Mouse (Mus musculus) heart, embryonic 14.5 days (tissue): ENCODE measurements at regions not wholly inside any gene's neighbourhood (a gene's known extent, or its start where the extent isn't known, plus 50 kb on each side); places are given as distances from the start of the nearest gene placed in this dataset.

Experiments
- ATAC-seq: fragments of 200-750 bp; cut with Nextera tagmentation; 2 replicates; pipeline ENCODE4 v1.8.0; 2017; ENCODE audit warnings: low read depth, moderate TSS enrichment; ENCODE audit not compliant: insufficient number of reproducible peaks, insufficient read depth, low FRiP score
- H3K27ac ChIP-seq, 2 experiments: fragments of 200-500 bp in 1 of 2; fragments of 300-500 bp in 1 of 2; sonication (generic) in 1 of 2; replicated peaks in 1 of 2; 2 replicates each; pipeline ENCODE4 v1.5.1; 2012 to 2014; ENCODE audit warnings: low read depth in 2 of 2, low read length in 2 of 2, control low read depth in 1 of 2, mild to moderate bottlenecking in 1 of 2, mixed read lengths in 1 of 2; ENCODE audit not compliant: control insufficient read depth in 1 of 2, insufficient read depth in 1 of 2
- H3K27me3 ChIP-seq: fragments of 300-500 bp; sonication (generic); 2 replicates; pipeline ENCODE4 v1.6.1; 2014; ENCODE audit warnings: mild to moderate bottlenecking, low read length, control low read depth; ENCODE audit not compliant: control insufficient read depth, insufficient read depth
- H3K36me3 ChIP-seq: fragments of 300-500 bp; sonication (generic); 2 replicates; pipeline ENCODE4 v1.6.1; 2014; ENCODE audit warnings: mild to moderate bottlenecking, control low read depth, low read length, mixed read lengths; ENCODE audit not compliant: control insufficient read depth, insufficient read depth
- H3K4me1 ChIP-seq, 2 experiments: fragments of 200-500 bp in 1 of 2; fragments of 300-500 bp in 1 of 2; sonication (generic) in 1 of 2; 2 replicates each; pipeline ENCODE4 v1.6.1; 2012 to 2014; ENCODE audit warnings: low read length in 2 of 2, control low read depth in 1 of 2, mixed read lengths in 1 of 2; ENCODE audit not compliant: control insufficient read depth in 2 of 2, insufficient read depth in 2 of 2
- H3K4me2 ChIP-seq: fragments of 300-500 bp; sonication (generic); 2 replicates; pipeline ENCODE4 v1.6.1; 2014; ENCODE audit warnings: mild to moderate bottlenecking, low read length
- H3K4me3 ChIP-seq, 2 experiments: fragments of 200-500 bp in 1 of 2; fragments of 300-500 bp in 1 of 2; sonication (generic) in 1 of 2; 2 replicates each; pipeline ENCODE4 v1.5.1; 2012 to 2014; ENCODE audit warnings: low read length in 2 of 2, mild to moderate bottlenecking in 2 of 2, control low read depth in 1 of 2, low read depth in 1 of 2, moderate library complexity in 1 of 2; ENCODE audit not compliant: control insufficient read depth in 1 of 2, insufficient read depth in 1 of 2
- H3K9ac ChIP-seq: fragments of 300-500 bp; sonication (generic); 2 replicates; pipeline ENCODE4 v1.6.1; 2014; ENCODE audit warnings: mild to moderate bottlenecking, low read length
- H3K9me3 ChIP-seq: fragments of 300-500 bp; sonication (generic); 2 replicates; pipeline ENCODE4 v1.6.1; 2016; ENCODE audit warnings: low read length, control low read depth; ENCODE audit not compliant: control insufficient read depth
- WGBS: fragments of 180-500 bp; shearing (Covaris S2); extraction: QIAGEN DNeasy Blood & Tissue Kit; methylation state at CpG from one replicate; pipeline ENCODE4 v1.1.7; 2014; 5-methylcytosine and 5-hydroxymethylcytosine counted together

- Histone ChIP-seq H3K9me3 (no peaks in the 10 kb centered on the region), H3K4me3 (no peak overlapping the region), H3K27me3 (no peaks in the 10 kb centered on the region), H3K4me2 (peak overlapping the region; percentile 73; the same call in 1 of the 2 replicates), H3K27ac (no peak overlapping the region), H3K4me1 (peaks cover 4 to 6% of the 10 kb centered on the region in 2 experiments), H3K9ac (no peak overlapping the region), H3K36me3 (no peaks in the 10 kb centered on the region)
- 43% methylated on average over 6 of the region's 6 CpGs for WGBS
- no peak for ATAC-seq
Measured at GRCm38 (mm10) chr14:14631750-14632149, 70.3 kb upstream of the Slc4a7 start.

- no peak overlapping the region for H3K27ac ChIP-seq
- no peak for ATAC-seq
Measured at GRCm38 (mm10) chr14:14632471-14632870, 69.6 kb upstream of the Slc4a7 start.

GRCm38 (mm10) chr14:14632951-14633931 lies 68.8 kb upstream of the Slc4a7 start:
- H3K36me3 ChIP-seq = no peaks in the 10 kb centered on the region
- H3K4me2 ChIP-seq = peak overlapping the region; percentile 73
- H3K4me1 ChIP-seq = peaks cover 4 to 6% of the 10 kb centered on the region in 2 experiments
- peak overlapping the region; percentile 58 for H3K9ac ChIP-seq
- no peak for ATAC-seq
- WGBS = 5% methylated on average over 22 of the region's 22 CpGs
- peak overlapping the region; percentile 42 to 54; a peak in 3 of 4 replicates for H3K27ac ChIP-seq
- peak overlapping the region; percentile 38 to 47 for H3K4me3 ChIP-seq
- no peaks in the 10 kb centered on the region for H3K9me3 ChIP-seq
- no peaks in the 10 kb centered on the region for H3K27me3 ChIP-seq

More at GRCm38 (mm10) chr14:14632471-14632870, 69.6 kb upstream of the Slc4a7 start:
- peaks cover 4 to 6% of the 10 kb centered on the region in 2 experiments for H3K4me1 ChIP-seq
- no peaks in the 10 kb centered on the region for H3K36me3 ChIP-seq
- no peaks in the 10 kb centered on the region for H3K9me3 ChIP-seq
- no peaks in the 10 kb centered on the region for H3K27me3 ChIP-seq
- WGBS = 2% methylated on average over 15 of the region's 15 CpGs
- peak overlapping the region; percentile 47 for H3K9ac ChIP-seq
- peak overlapping the region; percentile 23 to 38 for H3K4me3 ChIP-seq
- H3K4me2 ChIP-seq = peak overlapping the region; percentile 73

- H3K4me2 ChIP-seq = peak overlapping the region; percentile 73; the same call in 1 of the 2 replicates
Measured at GRCm38 (mm10) chr14:14634021-14634420, 68.1 kb upstream of the Slc4a7 start.

GRCm38 (mm10) chr14:14639102-14640015 lies 62.7 kb upstream of the Slc4a7 start:
- H3K36me3 ChIP-seq = no peaks in the 10 kb centered on the region
- no peak for ATAC-seq
- WGBS = 77% methylated on average over 7 of the region's 7 CpGs

More at GRCm38 (mm10) chr14:14634021-14634420, 68.1 kb upstream of the Slc4a7 start:
- no peaks in the 10 kb centered on the region for H3K27me3 ChIP-seq
- peaks cover 4 to 6% of the 10 kb centered on the region in 2 experiments for H3K4me1 ChIP-seq
- no peak overlapping the region for H3K27ac ChIP-seq
- no peak overlapping the region for H3K4me3 ChIP-seq
- 43% methylated on average over 2 of the region's 2 CpGs for WGBS
- no peaks in the 10 kb centered on the region for H3K36me3 ChIP-seq
- ATAC-seq = no peak
- H3K9ac ChIP-seq = no peak overlapping the region
- no peaks in the 10 kb centered on the region for H3K9me3 ChIP-seq

GRCm38 (mm10) chr14:14640023-14640441 lies 62.0 kb upstream of the Slc4a7 start:
- Histone ChIP-seq H3K4me3 (no peak overlapping the region), H3K27me3 (no peaks in the 10 kb centered on the region), H3K9me3 (no peaks in the 10 kb centered on the region), H3K4me2 (no peak overlapping the region), H3K9ac (no peak overlapping the region), H3K27ac (no peak overlapping the region), H3K36me3 (no peaks in the 10 kb centered on the region), H3K4me1 (no peaks in the 10 kb centered on the region)
- ATAC-seq = no peak
- 50% methylated on average over 3 of the region's 3 CpGs for WGBS

More at GRCm38 (mm10) chr14:14639102-14640015, 62.7 kb upstream of the Slc4a7 start:
- no peaks in the 10 kb centered on the region for H3K4me1 ChIP-seq
- no peak overlapping the region for H3K4me2 ChIP-seq
- no peak overlapping the region for H3K4me3 ChIP-seq
- H3K9me3 ChIP-seq = no peaks in the 10 kb centered on the region
- H3K9ac ChIP-seq = no peak overlapping the region
- no peaks in the 10 kb centered on the region for H3K27me3 ChIP-seq
- no peak overlapping the region for H3K27ac ChIP-seq

GRCm38 (mm10) chr14:14640557-14640956 lies 61.5 kb upstream of the Slc4a7 start:
- H3K36me3 ChIP-seq = no peaks in the 10 kb centered on the region
- ATAC-seq = no peak
- H3K27ac ChIP-seq = no peak overlapping the region
- no peak overlapping the region for H3K4me2 ChIP-seq
- H3K4me1 ChIP-seq = no peaks in the 10 kb centered on the region
- H3K9ac ChIP-seq = no peak overlapping the region
- no peak overlapping the region for H3K4me3 ChIP-seq
- no peaks in the 10 kb centered on the region for H3K27me3 ChIP-seq
- no peaks in the 10 kb centered on the region for H3K9me3 ChIP-seq
